Mouse (Mus musculus) urinary bladder, postnatal 14 days (tissue): ENCODE data around the gene Fggy.

Source experiments
- DNase-seq: peaks from one replicate; pipeline ENCODE4 v3.0.0; 2021; ENCODE audit warnings: low spot score

Fggy gene

GRCm38 (mm10) chr4:95731110-95731509 is 173.8 kb downstream of the Fggy start:
- no peak for DNase-seq

GRCm38 (mm10) chr4:95733397-95734249 is 176.3 kb downstream of the Fggy start:
- DNase-seq, result peak; percentile 26

- DNase-seq, result no peak
Measured at GRCm38 (mm10) chr4:95735967-95736366, 178.7 kb downstream of the Fggy start.

DNA sequence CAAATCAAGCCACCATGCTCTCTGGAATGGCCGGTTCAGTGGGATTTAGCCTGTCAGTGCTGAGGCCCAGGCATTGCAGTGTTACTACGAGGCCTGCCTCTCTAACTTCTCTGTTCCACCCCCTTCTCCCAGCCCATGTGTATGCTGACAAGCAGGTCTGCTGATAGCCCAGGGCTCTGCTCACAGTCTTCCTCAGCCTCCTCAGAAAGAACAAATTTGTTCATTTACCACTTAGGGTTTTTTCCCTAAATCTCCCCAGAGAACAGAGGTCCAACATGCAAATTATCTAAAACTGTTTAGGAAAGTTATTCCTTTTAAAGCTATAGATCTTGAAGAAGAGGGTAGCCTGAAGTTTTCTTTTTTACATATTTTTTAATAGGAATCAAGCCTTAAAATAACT is 179.4 kb downstream of the Fggy start:
- DNase-seq, result no peak

GRCm38 (mm10) chr4:95738179-95738578 is 180.9 kb downstream of the Fggy start:
- no peak for DNase-seq

- no peak for DNase-seq
Measured at GRCm38 (mm10) chr4:95738725-95739124, 181.4 kb downstream of the Fggy start.

GRCm38 (mm10) chr4:95741115-95741734 is 183.9 kb downstream of the Fggy start:
- DNase-seq, result no peak

DNA sequence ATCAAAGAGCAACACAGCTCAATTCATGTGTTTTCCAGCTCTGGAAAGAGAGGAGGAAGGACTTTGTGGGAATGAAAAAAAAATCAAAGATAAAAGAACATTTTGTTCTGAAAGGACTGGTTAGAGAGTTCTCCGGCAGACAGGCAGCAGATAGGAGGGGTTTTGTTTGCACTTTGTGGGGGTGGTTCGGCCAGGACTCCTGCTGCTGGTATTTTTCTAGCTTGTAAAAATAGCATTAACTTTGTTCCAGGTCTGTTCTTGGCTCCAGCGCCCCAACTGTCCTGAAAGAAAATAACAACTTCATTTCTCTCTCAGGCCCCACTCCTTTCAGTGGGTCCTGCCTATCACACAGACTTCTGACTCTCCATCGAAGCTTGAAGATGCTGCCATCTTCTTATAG is 185.7 kb downstream of the Fggy start:
- DNase-seq, result peak; percentile 53

- DNase-seq, result no peak
Measured at GRCm38 (mm10) chr4:95746954-95747353, 189.6 kb downstream of the Fggy start.

GRCm38 (mm10) chr4:95747415-95748202 is 190.3 kb downstream of the Fggy start:
- DNase-seq, result no peak

- no peak for DNase-seq
Measured at GRCm38 (mm10) chr4:95750186-95750585, 192.9 kb downstream of the Fggy start.

GRCm38 (mm10) chr4:95752538-95753188 is 195.4 kb downstream of the Fggy start:
- DNase-seq, result no peak

DNA sequence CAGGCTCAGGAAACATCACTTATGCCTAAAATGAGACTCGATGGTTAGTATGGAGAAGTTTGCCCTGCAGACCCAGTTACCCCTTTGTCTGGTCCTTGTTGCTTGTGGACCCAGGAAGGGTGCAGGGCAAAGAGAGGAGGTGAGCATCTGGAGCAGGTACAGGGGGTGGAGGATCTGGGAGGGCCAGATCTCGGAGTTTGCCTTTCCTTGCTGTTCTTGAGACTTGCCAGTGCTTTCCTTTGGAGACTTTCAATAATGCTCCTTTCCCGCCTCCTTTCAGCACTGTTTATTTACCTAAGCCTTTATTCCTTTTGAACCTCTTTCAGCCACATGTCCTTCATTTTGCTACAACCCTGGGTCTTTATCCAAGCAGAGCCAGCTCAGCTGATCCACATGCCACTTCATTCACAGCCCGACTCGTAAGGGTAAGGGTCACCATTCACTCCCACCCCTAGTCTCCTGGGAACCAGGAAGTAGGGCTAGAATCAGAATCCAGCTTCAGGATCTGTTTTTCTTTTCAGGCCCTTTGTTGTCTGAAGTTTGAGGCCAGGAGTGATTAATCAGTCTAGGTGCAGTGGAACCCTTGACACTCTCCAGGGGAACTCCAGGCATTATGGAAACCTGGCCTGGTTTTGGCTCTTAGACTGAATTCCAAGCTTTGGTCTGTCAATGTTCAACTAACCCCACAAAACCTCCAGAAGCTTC is 201.9 kb downstream of the Fggy start:
- no peak for DNase-seq

DNA sequence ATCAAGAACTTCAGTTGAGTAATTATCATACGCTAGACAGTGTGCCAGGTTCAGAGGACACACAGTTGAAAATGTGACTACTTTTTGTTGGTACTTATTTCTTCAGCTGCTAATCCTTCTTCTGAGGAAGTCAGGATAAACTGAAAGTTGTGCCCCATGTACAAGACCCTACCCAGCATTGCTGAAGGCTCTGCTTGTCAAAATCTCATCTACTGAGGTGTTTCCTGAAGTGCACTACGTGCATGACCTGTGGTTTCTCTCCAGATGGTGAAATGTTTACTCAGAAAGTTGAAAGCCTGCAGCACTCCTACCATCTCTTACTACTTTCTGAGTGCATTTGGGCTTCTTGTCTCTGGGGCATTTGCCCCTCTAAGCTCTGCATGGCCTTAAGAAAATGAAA is 208.1 kb downstream of the Fggy start:
- DNase-seq, result no peak

- no peak for DNase-seq
Measured at GRCm38 (mm10) chr4:95770469-95770868, 213.2 kb downstream of the Fggy start.

DNA sequence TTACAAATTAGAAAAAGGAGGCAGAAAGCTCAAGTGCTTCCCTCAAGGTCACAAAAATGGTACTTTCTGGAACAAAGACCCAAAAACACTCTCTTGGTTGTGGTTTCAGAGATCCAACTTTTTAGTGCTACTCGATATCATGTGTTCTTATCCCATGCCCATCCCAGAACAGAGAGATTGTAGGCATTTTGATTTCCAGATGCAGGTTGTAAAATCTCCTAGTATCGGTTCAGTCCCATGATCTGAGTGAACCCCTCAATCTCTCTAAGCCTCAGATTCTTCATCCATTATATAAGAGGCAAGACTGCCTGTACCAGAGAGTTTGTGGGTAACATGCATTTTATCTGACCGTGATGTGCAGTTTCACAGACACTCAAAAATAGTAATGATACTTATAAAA is 214.2 kb downstream of the Fggy start:
- DNase-seq, result no peak

- no peak for DNase-seq
Measured at GRCm38 (mm10) chr4:95771945-95772344, 214.6 kb downstream of the Fggy start.

GRCm38 (mm10) chr4:95772663-95773062 is 215.4 kb downstream of the Fggy start:
- no peak for DNase-seq

DNA sequence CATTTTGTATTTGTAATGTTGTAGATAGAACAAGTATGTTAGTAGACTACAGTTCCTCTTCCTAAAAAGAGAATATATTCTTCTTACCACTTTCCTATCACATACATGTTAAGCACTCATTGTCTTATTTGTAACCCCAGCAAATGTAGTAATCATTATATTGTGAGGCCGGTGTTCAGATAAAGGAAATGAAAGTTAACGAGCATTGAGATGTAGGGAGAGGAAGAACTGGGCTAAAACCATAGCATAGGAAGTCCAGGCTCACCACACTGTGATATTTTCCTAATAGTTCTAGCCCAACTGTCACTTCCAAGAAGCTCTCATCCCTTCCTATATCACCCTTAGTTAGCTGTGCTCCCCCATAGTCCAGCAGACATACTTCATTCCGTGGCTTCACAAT is 218.3 kb downstream of the Fggy start:
- no peak for DNase-seq

GRCm38 (mm10) chr4:95777839-95778238 is 220.5 kb downstream of the Fggy start:
- no peak for DNase-seq

- DNase-seq, result no peak
Measured at GRCm38 (mm10) chr4:95778528-95778927, 221.2 kb downstream of the Fggy start.
